Mouse (Mus musculus): Measurements from ENCODE around the gene Gm1604a.
"Not testable (repeated sequence)": the region's sequence is repeated elsewhere in the genome, so short reads cannot be mapped to it uniquely, and the experiment has no call there.

DNA sequence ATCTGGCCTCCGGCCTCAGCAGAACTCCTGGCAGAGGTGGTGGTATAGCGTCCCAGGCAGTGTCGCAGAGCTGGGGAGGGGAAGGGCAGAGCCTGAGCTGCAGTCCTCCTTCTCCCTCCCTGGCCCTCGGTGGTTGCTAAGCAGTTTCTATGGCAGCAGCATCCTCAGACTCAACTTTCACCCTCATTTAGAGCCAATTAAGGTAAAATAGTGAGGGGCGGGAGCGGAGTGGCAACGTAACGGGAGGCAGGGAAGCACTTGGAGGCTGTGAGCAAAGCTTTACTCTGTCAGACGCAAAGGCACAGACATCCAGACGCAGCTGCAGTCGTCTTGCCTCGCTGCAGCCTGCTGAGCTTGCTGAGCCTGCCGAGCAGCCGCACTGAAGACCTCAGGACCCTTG lies at the start of gene Gm1604a:
- TF ChIP-seq POLR2A, CTCF (IDR thresholded peaks at IDR 0.05; ENCODE audit: extremely low read depth, insufficient read depth, low read length): not testable (repeated sequence)

All from cortical plate, adult 2 months (tissue).